Mouse (Mus musculus) spleen, adult 2 months (tissue): ENCODE data around the gene Ccdc65. TPM values are rescaled to one million over a fixed set of nuclear protein-coding genes. Genes with fewer than 3 reads are reported as not detected.
A peak's percentile ranks its signal among the peaks of the same experiment; 100 is the strongest.

Experiments used
- DNase-seq, 2 experiments: peaks; one replicate each; pipeline versions ENCODE4 v3.0.0 to v3.0.0-alpha.2; 2012 to 2021; ENCODE audit warnings: low spot score in 2 of 2, low read depth in 1 of 2
- H3K27ac ChIP-seq: fragments of 200-500 bp; 2 replicates; pipeline ENCODE4 v1.5.1; 2012; ENCODE audit warnings: low read length, inconsistent platforms; ENCODE audit not compliant: insufficient read depth
- H3K27me3 ChIP-seq: fragments of 200-500 bp; 2 replicates; pipeline ENCODE4 v1.6.1; 2012; ENCODE audit warnings: mild to moderate bottlenecking, moderate library complexity, low read length, inconsistent platforms; ENCODE audit not compliant: control insufficient read depth, insufficient read depth
- H3K36me3 ChIP-seq: fragments of 200-500 bp; 2 replicates; pipeline ENCODE4 v1.6.1; 2012; ENCODE audit warnings: mild to moderate bottlenecking, low read length, inconsistent platforms; ENCODE audit not compliant: control insufficient read depth, insufficient read depth
- H3K4me1 ChIP-seq: fragments of 200-500 bp; 2 replicates; pipeline ENCODE4 v1.6.1; 2011; ENCODE audit warnings: inconsistent platforms; ENCODE audit not compliant: control insufficient read depth, insufficient read depth, insufficient read length
- H3K4me3 ChIP-seq: fragments of 200-500 bp; 2 replicates; pipeline ENCODE4 v1.5.1; 2011; ENCODE audit warnings: mild to moderate bottlenecking, inconsistent platforms; ENCODE audit not compliant: insufficient read depth, insufficient read length; ENCODE audit errors: extremely low read depth
- CTCF ChIP-seq: fragments of 200-500 bp; IDR thresholded peaks from 2 replicates; pipeline ENCODE4 v1.5.1; 2011; ENCODE audit warnings: mild to moderate bottlenecking, inconsistent platforms; ENCODE audit not compliant: insufficient read depth, insufficient read length, insufficient replicate concordance; ENCODE audit errors: extremely low read depth
- POLR2A ChIP-seq: fragments of 200-500 bp; IDR thresholded peaks from 2 replicates; pipeline ENCODE4 v1.6.1; 2011; ENCODE audit warnings: low read depth, low read length, inconsistent platforms
- WGBS: fragments of 180-500 bp; shearing (Covaris S2); methylation state at CpG from one replicate; pipeline ENCODE4 v1.1.7; 2018; 5-methylcytosine and 5-hydroxymethylcytosine counted together
- polyA plus RNA-seq: library from polyadenylated mRNA; depleted of rRNA; stranded (reverse); fragments of >200 nt; gene quantifications from 2 replicates; pipeline ENCODE4 v1.2.3, GENCODE M21; 2012; rRNA removed

Ccdc65 gene
- not detected in 2 replicates for polyA plus RNA-seq

DNA sequence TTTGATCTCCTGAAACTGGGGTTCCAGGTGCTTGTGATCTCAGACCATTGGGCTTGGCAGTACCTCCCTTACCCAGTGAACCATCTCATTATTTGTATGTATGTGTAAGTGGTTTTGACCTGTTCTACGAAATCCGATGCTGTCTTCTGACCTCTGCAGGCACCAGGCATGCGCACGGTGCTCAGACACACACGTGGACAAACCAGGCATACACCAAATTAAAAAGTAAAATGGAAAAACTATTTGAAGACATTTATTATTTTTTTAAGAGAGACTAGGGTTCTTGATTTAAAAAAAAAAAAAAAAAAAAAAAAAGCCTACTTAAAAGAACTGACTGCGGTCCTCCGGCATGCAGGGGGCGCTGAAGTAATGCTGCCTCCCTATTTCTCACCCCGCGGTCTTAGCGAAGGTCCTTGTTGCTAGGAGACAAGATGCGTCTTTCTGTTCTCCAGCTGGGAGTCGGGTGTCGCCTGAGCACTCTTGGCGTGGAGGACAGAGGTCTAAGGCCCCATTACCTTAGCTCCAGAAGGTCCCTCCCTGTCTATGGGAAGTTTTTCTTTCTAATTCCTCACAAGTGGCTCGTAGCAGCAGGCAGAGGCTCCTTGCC, at the start of gene Ccdc65:
Gene Ccdc65 (plus strand): TSS at position 442 of the 607 bp plus-strand sequence.
- H3K36me3 ChIP-seq: no peaks in the 10 kb centered on the region
- WGBS: 17% methylated on average over 16 of the region's 16 CpGs
- peak within 1 kb of the TSS; percentile 51; the same call in 1 of the 2 replicates for H3K4me3 ChIP-seq
- TF ChIP-seq POLR2A (no peak), CTCF (peak; percentile 61; the same call in 1 of the 2 replicates)
- DNase-seq: peak; percentile 56 to 60
- H3K4me1 ChIP-seq: no peaks in the 10 kb centered on the region
- no peak within 1 kb of the TSS for H3K27ac ChIP-seq
- no peaks in the 10 kb centered on the region for H3K27me3 ChIP-seq

DNA sequence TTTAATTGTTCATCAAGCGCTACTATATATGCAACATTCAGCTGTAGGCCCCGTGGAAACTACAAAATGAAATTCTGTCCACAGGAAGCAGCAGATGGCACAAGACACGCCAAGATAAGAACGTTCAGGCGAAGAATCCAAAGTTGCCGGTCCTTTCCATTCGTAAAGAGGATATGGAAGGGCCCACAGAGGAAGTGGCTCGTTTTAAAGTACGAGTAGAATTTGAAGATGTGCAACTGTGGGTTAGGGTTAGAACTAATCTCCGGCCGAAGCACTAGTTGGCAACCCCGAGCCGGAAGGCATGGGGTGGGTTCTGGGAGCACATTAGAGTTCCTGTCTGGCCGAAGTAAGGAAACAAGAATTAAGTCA, 45.8 kb upstream of the Ccdc65 start:
- H3K27ac ChIP-seq: peak overlapping the region; percentile 89
- DNase-seq: peak in 1 of 2 experiments; percentile 41
- H3K4me1 ChIP-seq: no peaks in the 10 kb centered on the region
- TF ChIP-seq CTCF (no peak), POLR2A (no peak)
- peaks cover 15% of the 10 kb centered on the region for H3K36me3 ChIP-seq
- H3K27me3 ChIP-seq: no peaks in the 10 kb centered on the region
- H3K4me3 ChIP-seq: peak overlapping the region; percentile 94
- WGBS: under 1% methylated on average over 14 of the region's 14 CpGs

DNA sequence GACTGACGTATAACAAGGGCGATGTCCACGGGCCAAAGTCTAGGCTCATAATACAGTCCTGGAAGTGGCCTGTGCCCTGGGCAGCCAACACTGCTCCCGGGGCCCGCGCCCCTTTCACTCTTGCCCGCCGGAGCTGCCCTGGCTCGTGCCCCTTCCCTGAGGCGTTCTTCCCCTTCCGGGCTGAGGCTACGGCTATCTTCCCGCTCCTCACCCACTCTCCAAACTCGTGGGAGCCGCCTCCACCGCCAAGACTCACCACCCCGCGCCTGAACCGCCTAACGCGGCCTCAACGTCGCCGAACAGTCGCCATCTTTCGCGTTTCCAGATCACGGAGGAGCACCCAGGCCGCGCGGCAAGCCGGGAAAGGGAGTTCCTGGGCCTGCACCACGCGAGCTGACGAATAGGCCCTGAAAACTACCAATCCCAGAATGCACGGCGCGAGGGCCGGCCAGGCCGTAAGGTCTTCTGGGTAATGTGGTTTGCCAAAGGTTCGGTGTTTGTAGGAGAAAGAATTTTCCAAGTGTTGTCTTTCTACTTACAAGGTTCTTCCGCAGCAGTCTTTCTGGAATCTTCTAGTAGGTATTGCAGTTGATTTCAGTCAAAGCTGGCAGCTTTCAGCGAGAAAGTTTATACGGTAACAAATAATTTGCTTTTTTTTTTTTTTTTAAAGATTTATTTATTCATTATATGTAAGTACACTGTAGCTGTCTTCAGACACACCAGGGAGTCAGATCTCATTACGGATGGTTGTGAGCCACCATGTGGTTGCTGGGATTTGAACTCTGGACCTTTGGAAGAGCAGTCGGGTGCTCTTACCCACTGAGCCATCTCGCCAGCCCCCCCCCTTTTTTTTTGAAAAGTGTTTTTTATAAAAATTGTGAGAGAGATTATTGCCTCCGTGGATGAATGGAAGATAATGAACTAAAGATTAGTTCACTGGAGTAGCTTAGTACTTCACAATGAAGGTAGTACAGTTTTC, 45.2 kb upstream of the Ccdc65 start, which contains the start of gene Ddx23:
Gene Ddx23 (minus strand): TSS at position 328 of the 979 bp plus-strand sequence.
- WGBS: 4% methylated on average over 48 of the region's 48 CpGs
- Histone ChIP-seq H3K4me1 (no peaks in the 10 kb centered on the region), H3K27me3 (no peaks in the 10 kb centered on the region), H3K4me3 (peak within 1 kb of the TSS; percentile 94), H3K27ac (peak within 1 kb of the TSS; percentile 89), H3K36me3 (peaks cover 9% of the 10 kb centered on the region)
- DNase-seq: peak; percentile 86 to 97
- no peak for TF ChIP-seq CTCF
- TF ChIP-seq POLR2A: peak; percentile 76

DNA sequence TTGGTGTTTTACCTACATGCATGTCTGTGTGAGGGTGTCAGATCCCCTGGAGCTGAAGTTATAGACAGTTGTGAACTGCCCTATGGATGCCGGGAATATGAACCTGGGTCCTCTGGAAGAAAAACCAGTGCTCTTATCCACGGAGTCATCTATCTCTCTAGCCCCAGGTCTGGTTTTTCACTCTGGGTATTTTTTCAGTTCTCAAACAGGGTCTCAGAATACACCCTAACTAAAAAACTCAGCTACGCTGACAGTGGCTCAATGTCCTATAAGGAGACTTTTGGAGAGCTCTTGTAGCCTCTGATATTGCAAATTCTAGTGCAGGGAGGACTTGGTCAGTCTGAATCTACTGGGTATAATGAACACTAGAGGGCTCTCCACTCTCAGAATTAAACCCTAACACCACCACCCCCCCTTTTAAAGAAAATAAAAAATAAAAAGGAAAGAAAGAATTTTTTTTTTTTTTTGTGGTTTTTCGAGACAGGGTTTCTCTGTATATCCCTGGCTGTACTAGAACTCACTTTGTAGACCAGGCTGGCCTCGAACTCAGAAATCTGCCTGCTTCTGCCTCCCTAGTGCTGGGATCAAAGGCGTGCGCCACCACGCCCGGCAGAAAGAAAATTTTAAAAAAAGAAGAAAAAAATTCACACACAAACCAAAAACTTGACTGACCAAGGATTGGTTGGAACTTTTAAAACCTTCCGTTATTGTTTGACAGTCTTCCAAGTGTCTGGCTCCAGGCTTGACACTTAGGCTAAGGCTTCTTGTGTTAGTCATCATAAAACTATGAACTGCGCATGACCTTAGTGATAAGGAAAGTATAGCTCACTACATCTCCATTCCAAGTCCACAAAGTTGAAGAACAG, 43.7 kb upstream of the Ccdc65 start:
- H3K4me3 ChIP-seq: no peak overlapping the region
- TF ChIP-seq POLR2A (no peak), CTCF (no peak)
- 0 out of 2 replicates have a peak, but pooled peaks cover 1% of the 10 kb centered on the region for H3K27me3 ChIP-seq
- H3K27ac ChIP-seq: no peak overlapping the region
- H3K4me1 ChIP-seq: no peaks in the 10 kb centered on the region
- 67% methylated on average over 11 of the region's 11 CpGs for WGBS
- no peaks in the 10 kb centered on the region for H3K36me3 ChIP-seq
- DNase-seq: peak in 1 of 2 experiments; percentile 14

DNA sequence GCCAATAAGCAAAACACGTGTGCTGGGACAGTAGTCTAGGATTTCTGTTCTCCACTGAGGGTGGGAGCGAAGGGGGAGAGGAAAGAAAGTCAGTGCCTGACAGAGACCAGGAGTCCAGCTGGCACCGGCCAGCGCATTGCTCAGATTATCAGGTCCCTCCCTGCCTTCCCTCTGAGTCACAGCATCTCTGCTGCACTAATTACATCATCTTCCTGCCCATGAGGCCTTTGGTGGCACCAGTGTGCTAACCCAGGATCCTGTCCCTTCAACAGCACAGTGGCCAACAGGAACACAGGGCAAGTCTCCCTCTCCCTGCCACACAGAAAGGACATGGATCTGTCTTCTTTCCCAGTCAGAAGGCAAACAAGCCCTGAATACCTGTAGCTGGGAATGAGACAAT, 35.4 kb upstream of the Ccdc65 start:
- TF ChIP-seq POLR2A: no peak
- TF ChIP-seq CTCF: no peak
- Histone ChIP-seq H3K36me3 (no peaks in the 10 kb centered on the region), H3K27me3 (peaks cover 1% of the 10 kb centered on the region; the same call in 1 of the 2 replicates), H3K4me3 (no peak overlapping the region), H3K4me1 (peaks cover 5% of the 10 kb centered on the region; the same call in 1 of the 2 replicates), H3K27ac (no peak overlapping the region)
- no peak for DNase-seq
- WGBS: 78% methylated on average over 4 of the region's 4 CpGs

DNA sequence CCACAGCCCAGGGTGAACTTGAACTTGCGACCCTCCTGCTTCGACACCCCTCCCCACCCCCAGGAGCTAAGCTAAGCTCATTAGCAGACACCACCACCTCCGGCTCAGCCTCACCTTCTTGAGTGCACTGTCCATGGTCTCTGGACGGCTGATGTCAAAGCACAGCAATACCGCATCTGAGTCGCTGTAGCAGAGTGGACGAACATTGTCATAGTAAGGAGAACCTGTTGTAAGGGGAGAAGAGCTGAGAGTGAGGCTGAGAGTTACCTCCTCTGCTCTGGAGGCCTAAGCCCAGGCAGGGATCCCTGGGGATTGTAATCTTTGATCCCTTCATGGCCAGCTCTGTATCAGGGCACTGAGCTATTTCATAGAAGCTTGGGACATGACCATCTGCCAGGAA, 34.3 kb upstream of the Ccdc65 start:
- H3K36me3 ChIP-seq: no peaks in the 10 kb centered on the region
- peaks cover 1% of the 10 kb centered on the region for H3K27me3 ChIP-seq
- H3K27ac ChIP-seq: no peak overlapping the region
- peaks cover 5% of the 10 kb centered on the region; the same call in 1 of the 2 replicates for H3K4me1 ChIP-seq
- WGBS: 88% methylated on average over 7 of the region's 7 CpGs
- no peak for TF ChIP-seq POLR2A
- TF ChIP-seq CTCF: no peak
- DNase-seq: no peak
- no peak overlapping the region for H3K4me3 ChIP-seq
